Mouse (Mus musculus) granulocyte monocyte progenitor cell, adult 5-6 weeks (primary cell): ENCODE measurements around the gene Hs3st6. TPM values are rescaled to one million over a fixed set of nuclear protein-coding genes. Genes with fewer than 3 reads are reported as not detected.
A peak's percentile ranks its signal among the peaks of the same experiment; 100 is the strongest.
"Not testable (repeated sequence)": the region's sequence is repeated elsewhere in the genome, so short reads cannot be mapped to it uniquely, and the experiment has no call there.

ENCODE experiments used
- ATAC-seq: replicated peaks from 2 replicates; pipeline ENCODE4 v1.8.0; 2016; ENCODE audit warnings: mild to moderate bottlenecking, moderate TSS enrichment, inconsistent platforms; ENCODE audit not compliant: poor library complexity, severe bottlenecking
- total RNA-seq, 2 experiments: library from RNA; stranded (forward) in 1 of 2; stranded (reverse) in 1 of 2; fragments of 200-712, 200-1000 nt in 1 of 2; fragments of >200 nt in 1 of 2; fragmentation: Nextera tagmentation in 1 of 2; gene quantifications; 2 replicates each; pipeline ENCODE4 v1.2.3; 2014 to 2017

Gene Hs3st6
- total RNA-seq (2014; fragmentation: Nextera tagmentation) (not detected in 2 replicates), total RNA-seq (2017) (not detected in 2 replicates)

GRCm38 (mm10) chr17:24752415-24753394 lies at the start of gene Hs3st6:
TSS of gene Hs3st6 (plus strand) at chr17:24752988.
- peak; percentile 47 for ATAC-seq

DNA sequence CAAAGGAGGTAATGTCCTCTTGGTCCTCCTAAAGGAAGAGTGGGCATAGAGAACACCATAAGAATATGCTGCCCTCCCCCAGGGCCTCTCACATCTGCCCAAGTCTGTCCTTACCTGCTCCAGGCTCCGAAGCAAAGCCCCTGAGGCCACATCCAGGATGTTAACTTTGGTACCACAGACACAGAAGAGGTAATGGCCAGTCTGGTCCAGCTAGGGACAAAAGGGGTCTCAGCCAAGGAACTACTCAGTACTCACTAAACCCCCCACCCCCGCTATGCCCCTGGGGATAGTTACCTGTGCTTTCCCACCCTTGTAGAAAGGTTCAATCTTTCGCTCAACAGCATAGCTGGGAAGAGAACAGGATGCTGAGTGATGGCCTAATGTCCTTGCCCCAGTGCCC lies 47.0 kb upstream of the Hs3st6 start:
- no peak for ATAC-seq

- peak; percentile 92 for ATAC-seq
These were observed 45.6 kb upstream of the Hs3st6 start, which contains the start of gene Tbl3 for GRCm38 (mm10) chr17:24706982-24707800. TSS of gene Tbl3 (minus strand) at chr17:24707660.

DNA sequence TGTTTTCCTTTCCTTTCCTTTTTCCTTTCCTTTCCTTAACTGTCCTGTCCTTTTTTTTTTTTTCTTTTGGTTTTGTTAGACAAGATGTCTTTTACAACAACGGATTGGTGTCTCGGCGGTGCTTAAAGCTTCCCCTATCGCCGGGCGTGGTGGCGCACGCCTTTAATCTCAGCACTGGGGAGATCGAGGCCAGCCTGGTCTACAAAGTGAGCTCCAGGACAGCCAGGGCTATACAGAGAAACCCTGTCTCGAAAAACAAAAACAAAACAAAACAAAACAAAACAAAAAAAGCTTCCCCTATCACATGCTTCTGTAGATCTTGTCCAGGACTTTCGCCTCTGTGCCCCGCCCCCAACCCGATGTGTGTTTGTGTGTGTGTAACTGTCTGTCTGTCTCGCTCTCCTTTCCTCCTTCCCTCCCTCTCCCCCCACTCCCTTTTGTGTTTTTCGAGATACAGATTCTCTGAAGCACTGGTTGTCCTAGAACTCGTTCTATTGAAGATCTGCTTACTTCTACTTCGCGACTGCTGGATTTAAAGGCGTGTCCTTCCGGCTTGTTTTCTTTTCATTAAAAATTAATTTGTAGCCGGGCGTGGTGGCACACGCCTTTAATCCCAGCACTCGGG lies 44.9 kb upstream of the Hs3st6 start:
- peak; percentile 13; the same call in 1 of the 2 replicates for ATAC-seq

- ATAC-seq: peak; percentile 58
These were observed 44.1 kb upstream of the Hs3st6 start for GRCm38 (mm10) chr17:24708646-24709045.

- ATAC-seq: no peak
These were observed 37.2 kb upstream of the Hs3st6 start for GRCm38 (mm10) chr17:24715556-24715955.

DNA sequence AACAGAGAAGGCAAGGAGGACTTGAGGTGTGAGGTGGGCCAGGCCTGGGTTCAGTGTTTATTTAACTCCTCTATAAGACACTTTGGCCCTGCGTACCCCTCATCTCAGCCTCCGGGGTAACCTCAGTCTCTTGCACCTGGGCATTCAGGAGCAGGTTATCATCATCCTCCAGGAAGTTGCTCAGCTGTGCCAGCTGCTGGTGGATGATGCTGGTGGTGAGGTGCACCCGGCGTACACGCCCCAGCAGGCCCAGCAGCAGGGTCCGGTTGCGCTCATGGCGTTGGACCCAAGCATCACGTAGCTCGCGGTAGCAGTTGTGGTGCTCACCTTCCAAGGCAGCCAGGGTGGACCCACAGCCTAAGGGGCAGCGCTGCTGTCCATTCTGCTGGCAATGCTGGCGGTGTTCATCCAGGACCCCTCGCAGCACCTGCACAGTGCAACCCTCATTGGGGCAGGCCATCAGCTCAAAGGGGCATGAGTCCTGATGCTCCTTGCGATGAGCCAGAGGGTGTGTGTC lies 36.6 kb upstream of the Hs3st6 start:
- no peak for ATAC-seq

- no peak for ATAC-seq
These were observed 34.8 kb upstream of the Hs3st6 start, which contains the start of the genes Rnf151 and Rps2 for GRCm38 (mm10) chr17:24717943-24718342. TSS of gene Rnf151 (minus strand) at chr17:24718063. TSS of gene Rps2 (plus strand) at chr17:24718116.

DNA sequence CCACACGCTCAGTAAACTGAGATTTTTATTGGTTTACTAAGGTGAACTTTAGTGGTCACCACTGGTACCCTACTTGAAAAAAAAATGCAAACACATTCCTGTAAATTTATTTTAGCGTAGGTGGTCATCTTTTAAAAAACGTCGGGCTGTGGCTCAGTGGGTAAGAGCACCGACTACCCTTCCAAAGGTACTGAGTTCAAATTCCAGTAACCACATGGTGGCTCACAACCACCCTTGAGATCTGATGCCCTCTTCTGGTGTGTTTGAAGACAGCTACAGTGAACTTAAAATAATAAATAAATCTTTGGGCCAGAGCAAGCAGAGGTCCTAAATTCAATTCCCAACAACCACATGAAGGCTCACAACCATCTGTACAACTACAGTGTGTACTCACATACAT lies 33.9 kb upstream of the Hs3st6 start:
- not testable (repeated sequence) for ATAC-seq

- peak; percentile 80 for ATAC-seq
These were observed 33.1 kb upstream of the Hs3st6 start for GRCm38 (mm10) chr17:24719494-24720222.

- not testable (repeated sequence) for ATAC-seq
These were observed 32.2 kb upstream of the Hs3st6 start for GRCm38 (mm10) chr17:24720616-24721015.

DNA sequence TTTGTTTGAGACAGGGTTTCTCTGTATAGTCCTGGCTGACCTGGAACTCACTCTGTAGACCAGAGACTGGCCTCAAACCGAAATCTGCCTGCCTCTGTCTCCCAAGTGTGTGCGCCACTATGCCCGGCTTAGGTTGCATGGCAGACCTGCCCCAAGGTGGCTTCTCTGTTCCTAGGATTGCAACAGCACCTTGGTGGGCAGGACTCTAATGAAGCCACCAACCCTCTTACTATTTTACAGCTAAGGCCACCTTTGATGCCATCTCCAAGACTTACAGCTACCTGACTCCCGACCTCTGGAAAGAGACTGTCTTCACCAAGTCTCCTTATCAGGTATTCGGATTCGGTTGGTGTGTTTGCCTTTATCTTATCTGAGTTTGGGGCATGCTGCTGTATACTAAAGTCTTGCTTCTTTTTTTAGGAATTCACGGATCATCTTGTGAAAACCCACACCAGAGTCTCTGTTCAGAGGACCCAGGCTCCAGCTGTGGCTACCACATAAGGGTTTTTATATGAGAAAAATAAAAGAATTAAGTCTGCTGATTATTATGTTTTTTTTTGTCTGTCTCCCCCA lies 31.3 kb upstream of the Hs3st6 start:
- not testable (repeated sequence) for ATAC-seq

DNA sequence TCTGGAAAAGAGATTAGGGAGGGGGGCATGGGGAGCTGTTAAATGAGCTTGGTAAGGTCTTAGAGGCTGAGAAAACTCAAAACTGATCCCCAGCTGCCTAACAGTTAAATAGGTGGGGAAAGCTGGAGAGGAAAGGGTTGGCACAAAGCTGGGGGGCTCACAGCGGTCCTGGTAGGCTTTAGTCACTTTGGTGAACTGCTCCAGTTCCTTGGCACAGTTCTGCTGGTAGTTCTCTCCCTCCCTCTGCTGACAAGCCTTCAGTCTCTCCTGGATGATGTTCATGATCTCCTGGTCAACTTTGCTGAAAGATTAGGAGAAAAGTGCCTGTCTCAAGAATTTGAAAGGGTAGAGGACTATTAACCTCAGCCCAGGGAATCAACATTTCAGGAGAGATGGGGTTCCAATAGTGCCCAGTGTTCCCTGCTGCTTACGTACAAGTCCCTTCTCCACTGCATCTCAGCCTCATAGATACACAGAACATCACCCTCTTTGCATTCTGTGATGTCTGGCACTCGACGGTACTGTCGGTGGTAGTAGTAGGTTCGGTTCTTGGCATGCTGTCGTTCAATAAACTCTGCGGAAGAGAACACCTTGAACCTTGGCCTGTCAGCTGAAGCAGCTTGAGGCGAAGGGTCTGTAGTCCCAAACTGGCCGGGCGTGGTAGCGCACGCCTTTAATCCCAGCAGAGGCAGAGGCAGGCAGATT lies 30.4 kb upstream of the Hs3st6 start:
- ATAC-seq: no peak

DNA sequence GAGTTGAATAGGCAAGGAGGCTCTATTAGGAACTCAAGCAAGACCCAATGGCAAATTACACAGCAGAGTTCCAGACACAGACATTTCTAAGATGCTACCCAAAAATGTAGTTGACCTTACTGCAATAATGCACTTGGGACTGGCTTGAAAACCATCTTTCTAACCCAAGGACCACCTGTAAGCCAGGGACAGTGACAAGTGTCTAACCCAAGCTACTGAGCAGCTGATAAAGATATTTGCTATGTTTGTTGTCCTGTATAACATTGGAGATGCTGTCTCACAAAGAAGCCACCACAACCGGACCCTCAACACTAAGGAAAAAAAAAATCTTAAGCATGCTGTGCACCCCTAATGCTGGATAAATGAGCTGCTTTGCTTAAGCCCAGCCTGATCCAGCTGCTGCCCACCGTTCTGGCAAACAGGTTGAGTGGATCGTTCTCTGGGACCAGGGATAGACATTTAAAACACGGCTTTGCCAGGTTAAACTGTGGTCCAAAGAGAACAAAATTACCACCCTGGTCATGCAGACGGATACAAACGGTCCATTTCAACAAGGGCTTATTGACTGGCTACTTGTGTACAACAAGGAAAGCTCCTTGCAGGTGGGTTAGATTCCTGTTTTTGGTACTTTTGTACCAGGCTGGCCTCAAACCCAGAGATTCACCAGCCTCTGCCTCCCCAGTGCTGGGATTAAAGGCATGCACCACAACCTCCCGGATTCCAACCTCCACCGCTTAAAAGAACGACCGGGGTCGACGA lies 29.5 kb upstream of the Hs3st6 start:
- ATAC-seq: no peak

GRCm38 (mm10) chr17:24723881-24724180 lies 29.0 kb upstream of the Hs3st6 start:
- peak; percentile 6 for ATAC-seq

DNA sequence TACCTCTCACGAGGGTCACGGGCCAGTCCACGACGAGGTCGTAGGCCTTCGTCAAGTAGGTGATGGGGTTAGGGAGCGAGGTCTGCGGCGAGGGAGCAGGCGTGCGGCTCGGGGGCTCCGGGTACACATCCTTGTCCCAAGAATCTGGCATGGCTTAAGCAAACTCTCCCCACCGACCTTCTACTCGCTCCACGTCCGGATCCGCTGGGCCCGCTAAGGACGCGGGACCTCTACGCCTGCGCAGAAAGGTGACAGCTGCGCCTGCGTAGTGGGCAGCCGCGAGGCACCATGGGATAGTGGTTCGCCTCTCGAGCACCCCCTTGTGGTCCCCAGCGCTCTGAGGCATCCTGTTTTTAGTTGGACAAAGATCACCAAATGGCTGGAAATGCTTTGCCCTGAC lies 28.6 kb upstream of the Hs3st6 start, which contains the start of gene Ndufb10:
Gene Ndufb10, minus strand, starts transcription at position 295 of the 400 bp plus-strand sequence.
- peak; percentile 62 for ATAC-seq

- no peak for ATAC-seq
These were observed 27.0 kb upstream of the Hs3st6 start for GRCm38 (mm10) chr17:24725637-24726390.
